Mouse (Mus musculus) right cerebral cortex, adult 18-20 months (tissue): ENCODE results near the gene Cdkn1c.

ENCODE experiments used
- DNase-seq: peaks from one replicate; pipeline ENCODE4 v3.0.0; 2022; ENCODE audit warnings: mixed read lengths

Cdkn1c gene

DNA sequence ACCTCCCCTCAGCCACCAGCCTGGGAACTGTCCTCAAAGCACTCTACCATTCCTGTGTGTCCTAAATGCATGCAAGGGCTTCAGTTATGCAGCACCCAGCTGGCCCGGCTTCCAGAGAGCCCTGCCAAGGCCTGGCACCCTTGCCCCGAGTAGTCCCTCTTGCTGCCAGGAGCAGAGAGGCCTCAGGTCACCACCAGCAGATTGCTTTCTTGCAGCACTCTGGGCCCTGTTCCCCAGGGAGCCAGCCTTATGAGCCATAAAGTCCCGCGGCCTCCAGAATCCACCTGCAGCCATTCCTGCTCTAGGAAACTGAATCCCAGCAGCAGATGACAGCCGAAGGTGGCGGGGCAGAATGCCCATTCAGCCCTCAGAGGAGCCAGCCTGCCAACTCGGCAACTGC lies 27.5 kb downstream of the Cdkn1c start:
- peak; percentile 17 for DNase-seq

DNA sequence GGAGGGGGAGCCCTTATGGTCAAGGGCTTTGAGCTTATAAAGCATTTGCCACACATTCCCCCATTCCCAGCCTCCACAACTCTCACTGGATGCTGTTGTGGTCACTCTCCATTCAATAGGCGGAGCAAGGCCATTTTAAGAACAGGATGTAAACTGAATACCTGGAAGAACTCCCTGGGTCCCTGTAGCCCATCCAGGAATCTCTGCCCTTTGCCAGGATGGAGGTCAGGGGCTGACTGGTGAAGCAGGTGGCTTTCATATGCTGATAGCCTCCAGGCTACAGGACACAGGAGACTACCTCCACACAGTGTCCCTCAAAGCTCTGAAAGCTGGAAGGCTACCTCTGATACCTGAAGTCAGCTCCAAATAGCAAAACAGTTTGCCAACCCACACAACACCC lies 28.2 kb downstream of the Cdkn1c start:
- DNase-seq = no peak

DNA sequence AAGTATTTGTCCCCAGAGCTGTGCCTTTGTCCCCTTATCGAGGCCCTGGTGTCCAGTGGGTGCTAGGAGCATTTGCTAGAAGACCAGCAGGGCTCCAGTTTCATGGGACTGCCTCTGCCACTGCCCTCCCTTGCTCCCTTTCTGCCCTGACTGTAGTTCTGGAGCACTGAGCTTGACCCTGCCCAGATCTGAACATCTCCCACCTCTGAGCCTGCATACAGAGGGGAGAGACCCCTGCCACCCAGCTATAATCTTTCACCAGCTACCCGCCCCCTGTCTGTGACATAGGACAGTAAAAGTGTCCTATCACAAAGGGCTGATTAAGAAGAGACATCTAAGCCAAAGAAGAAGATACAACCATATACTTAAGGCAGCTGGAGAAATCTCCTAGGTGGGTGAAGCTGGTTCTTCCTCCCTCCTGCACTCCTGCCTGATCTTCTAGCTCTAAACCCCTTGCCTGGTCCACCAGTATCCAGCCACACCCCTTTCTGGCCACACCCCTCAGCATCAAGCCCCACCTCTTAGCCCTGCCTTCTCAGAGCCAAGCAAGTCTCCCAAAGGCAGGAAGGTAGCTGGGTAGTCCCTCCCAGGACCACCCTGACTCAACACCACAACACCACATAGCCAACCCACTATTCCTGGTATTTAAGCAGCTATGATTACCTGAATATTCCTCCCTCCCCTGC lies 31.9 kb downstream of the Cdkn1c start:
- DNase-seq = no peak

DNA sequence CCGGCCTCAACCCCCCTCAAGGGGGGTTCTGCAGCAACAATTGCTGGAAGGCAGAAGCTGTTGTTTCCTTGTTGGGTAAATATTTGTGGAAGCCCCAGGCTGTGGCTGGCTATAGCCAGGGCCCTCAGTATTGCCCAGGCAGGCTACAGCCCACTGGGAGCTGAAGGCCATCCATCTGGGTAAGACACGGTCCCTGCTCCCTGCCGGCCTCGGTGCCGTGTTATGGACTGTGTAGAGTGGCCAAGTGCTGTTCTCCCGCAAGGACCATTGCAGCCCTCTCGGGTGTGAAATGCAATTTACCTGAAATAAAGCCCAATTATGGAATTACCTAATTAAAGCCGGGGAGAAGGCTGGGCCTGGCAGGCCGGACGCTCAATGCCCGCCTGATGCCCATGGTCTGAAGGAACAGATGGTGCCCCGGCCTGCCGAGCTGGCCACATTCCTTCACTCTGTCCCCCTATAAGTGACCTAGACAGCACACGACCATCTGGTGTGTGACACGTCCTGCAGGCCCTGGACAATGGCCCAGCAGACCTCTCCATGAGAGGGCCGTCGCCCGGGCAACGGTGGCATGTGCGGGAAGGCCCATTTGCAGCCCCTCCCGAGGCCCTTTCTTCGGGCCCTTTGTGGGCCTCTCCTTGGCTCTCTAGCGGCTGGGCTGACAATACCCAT lies 32.6 kb downstream of the Cdkn1c start:
- no peak for DNase-seq

DNA sequence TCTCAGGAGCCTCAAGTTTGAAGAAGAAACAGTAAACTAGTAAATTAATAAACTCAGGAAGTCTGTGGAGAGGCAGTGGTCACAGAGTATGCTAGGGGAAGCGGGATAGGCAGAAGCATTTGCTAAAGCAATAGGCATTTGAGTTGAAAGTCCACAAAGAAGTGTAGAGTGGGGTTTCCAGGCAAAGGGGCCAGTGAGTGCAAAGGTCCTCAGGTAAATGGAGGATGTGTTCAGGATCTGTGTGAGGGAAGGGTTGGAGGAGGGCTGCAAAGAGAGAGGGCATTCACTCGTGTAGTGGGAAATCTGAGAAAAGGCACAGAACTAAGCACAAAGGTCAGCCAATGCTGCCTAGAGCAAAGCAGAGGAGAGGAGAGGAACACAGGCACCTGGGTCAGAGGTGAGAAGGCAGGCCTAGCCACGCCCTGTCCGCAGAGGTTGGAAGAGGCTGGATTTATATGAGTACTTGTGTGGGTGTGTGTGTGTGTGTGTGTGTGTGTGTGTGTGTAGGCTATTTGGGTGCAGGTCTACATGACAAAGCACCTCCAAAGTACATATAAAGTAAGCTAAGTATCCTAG lies 41.2 kb downstream of the Cdkn1c start:
- DNase-seq = no peak

DNA sequence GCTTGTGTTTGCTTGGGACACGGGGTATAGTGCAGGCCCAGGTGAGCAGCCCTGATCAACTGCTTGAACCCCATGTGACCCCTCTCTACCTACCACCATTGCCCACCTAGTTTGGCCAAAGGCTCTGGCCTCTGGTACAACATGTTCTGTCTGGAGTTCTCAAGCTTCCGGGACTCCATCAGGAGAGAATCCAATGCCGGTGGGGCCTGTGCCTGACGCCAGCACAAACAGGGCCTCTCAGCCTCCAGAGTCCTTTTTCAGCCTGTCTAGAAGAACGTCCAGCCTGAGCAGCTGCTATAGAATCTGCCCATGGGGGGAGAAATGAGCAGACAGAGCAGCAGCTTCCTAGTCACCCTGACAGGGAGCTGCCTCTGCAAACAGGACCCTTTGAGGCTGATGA lies 43.0 kb downstream of the Cdkn1c start:
- DNase-seq = no peak

DNA sequence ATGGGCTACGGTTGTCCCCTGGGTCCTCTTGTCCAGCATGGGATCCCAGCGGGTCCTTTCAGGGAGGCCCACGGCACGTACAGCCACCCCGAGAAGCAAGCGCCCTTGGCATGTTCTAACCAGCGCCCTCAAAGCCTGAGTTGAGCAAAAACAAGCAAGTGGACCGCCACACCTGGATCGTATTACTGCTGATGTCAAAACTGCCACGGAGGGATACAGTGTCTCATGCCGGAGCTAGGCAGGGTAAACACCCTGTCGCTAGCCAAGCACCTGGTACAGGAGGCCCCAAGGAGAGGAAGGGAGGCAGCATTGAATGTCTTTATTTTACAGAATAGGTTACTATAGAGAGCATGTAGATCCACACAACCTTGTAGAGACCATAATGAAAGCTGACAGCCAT lies 44.4 kb downstream of the Cdkn1c start:
- DNase-seq = no peak

DNA sequence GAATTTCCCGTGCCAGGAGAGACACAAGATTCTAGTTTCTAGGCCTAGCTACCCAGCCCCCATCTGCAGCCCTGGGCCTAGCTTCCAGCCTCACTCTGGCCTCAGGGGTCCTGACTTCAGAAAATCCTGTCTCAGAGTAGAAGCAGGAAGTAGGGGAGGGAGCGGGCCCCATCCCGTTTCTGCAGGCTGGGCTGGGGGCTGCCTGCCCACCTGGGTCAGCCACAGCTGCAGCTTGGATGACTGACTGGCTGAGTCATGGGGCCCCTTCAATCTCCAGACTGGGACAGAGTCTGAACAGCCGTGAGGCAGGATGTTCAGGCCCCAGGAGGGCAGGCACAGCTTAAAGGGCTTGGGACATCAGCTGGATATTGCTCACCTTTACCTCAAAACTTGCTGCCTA lies 45.8 kb downstream of the Cdkn1c start:
- no peak for DNase-seq

DNA sequence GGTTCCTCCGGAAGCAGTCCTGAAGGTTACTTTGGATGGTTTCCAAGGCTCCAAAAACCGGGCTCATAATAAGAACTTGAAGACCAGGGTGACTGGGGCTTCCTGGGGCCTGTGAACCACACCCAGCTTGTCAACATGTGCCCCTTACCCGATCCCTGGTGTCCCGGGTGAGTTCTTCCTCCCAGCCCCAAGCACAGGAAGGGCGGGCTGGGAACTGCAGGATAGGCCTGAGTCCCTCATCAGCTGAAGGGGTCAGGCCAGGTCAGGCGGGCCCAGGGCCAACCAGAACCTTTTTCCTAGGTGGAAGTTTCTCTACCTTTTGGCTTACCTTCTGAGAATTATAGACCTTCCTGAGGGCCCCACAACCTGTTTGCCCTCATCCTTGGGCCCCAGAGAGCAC lies 48.2 kb downstream of the Cdkn1c start:
- DNase-seq = no peak

DNA sequence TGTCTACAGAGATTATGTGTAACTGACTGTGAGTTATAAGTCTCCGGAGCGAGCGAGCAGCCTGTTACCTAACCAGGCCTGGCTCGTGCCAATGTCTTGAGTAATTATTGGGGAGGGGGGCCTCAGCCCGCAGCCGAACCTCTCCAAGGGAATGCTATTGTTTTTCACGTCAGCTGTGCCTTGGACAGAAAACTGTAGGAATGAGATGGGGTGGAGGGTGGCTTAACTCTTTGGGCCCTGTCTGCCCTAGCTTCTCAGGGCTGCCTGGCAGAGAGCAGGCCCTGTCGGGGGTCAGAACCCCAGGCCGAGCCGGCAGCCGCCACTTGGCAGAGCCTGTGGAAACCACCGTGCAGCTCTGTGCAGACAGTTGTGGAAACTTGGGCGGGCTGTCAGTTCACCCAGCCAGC lies 52.2 kb downstream of the Cdkn1c start:
- no peak for DNase-seq
